Mouse (Mus musculus) MEL (cell line): ENCODE measurements around the gene 1700092M07Rik. TPM values are rescaled to one million over a fixed set of nuclear protein-coding genes. Genes with fewer than 3 reads are reported as not detected.
A peak's percentile ranks its signal among the peaks of the same experiment; 100 is the strongest.

ENCODE experiments used
- DNase-seq: peaks from one replicate; pipeline ENCODE4 v3.0.0; 2011; ENCODE audit warnings: low read depth, low spot score
- H3K27ac ChIP-seq: 2 replicates; pipeline ENCODE4 v1.5.1; 2012; ENCODE audit warnings: low read depth, mild to moderate bottlenecking, control low read depth, low read length, moderate library complexity; ENCODE audit not compliant: control insufficient read depth
- H3K27me3 ChIP-seq, 2 experiments: fragments of 150-350 bp in 1 of 2; sonication (generic) in 1 of 2; 2 replicates each; pipeline ENCODE4 v1.6.1; 2012; ENCODE audit warnings: low read length in 2 of 2, mild to moderate bottlenecking in 2 of 2, improper control_type of control experiment in 1 of 2, moderate library complexity in 1 of 2; ENCODE audit not compliant: insufficient read depth in 2 of 2, control insufficient read depth in 1 of 2
- H3K36me3 ChIP-seq, 2 experiments: 2 replicates each; pipeline ENCODE4 v1.6.1; 2012 to 2014; ENCODE audit warnings: low read length in 2 of 2, improper control_type of control experiment in 1 of 2, inconsistent platforms in 1 of 2, mild to moderate bottlenecking in 1 of 2; ENCODE audit not compliant: insufficient read depth in 2 of 2, control insufficient read depth in 1 of 2
- H3K4me1 ChIP-seq, 2 experiments: fragments of 150-350 bp in 1 of 2; sonication (generic) in 1 of 2; 2 replicates each; pipeline ENCODE4 v1.6.1; 2012; ENCODE audit warnings: low read length in 2 of 2, improper control_type of control experiment in 1 of 2, mild to moderate bottlenecking in 1 of 2; ENCODE audit not compliant: insufficient read depth in 2 of 2, control insufficient read depth in 1 of 2
- H3K4me3 ChIP-seq, 2 experiments: fragments of 150-350 bp in 1 of 2; sonication (generic) in 1 of 2; 2 replicates each; pipeline ENCODE4 v1.5.1; 2012; ENCODE audit warnings: low read depth in 2 of 2, low read length in 2 of 2, mild to moderate bottlenecking in 2 of 2, moderate library complexity in 2 of 2, control low read depth in 1 of 2, improper control_type of control experiment in 1 of 2; ENCODE audit not compliant: control insufficient read depth in 1 of 2, insufficient read depth in 1 of 2
- H3K79me2 ChIP-seq: 2 replicates; pipeline ENCODE4 v1.6.1; 2012; ENCODE audit warnings: mild to moderate bottlenecking, low read length, moderate library complexity; ENCODE audit not compliant: control insufficient read depth, poor library complexity, insufficient read depth
- H3K9ac ChIP-seq: 2 replicates; pipeline ENCODE4 v1.6.1; 2012; ENCODE audit warnings: low read depth, mild to moderate bottlenecking, control low read depth, low read length, moderate library complexity; ENCODE audit not compliant: control insufficient read depth, poor library complexity, severe bottlenecking
- H3K9me3 ChIP-seq: fragments of 150-350 bp; sonication (generic); replicated peaks from 2 replicates; pipeline ENCODE4 v1.6.1; 2012; ENCODE audit warnings: mild to moderate bottlenecking, low read length, improper control_type of control experiment, moderate library complexity; ENCODE audit not compliant: insufficient read depth
- BHLHE40 ChIP-seq: IDR thresholded peaks from 2 replicates; pipeline ENCODE4 v1.6.1; 2012; ENCODE audit warnings: low read depth, mild to moderate bottlenecking, inconsistent platforms, low read length, improper control_type of control experiment, borderline replicate concordance
- CHD1 ChIP-seq: IDR thresholded peaks from 2 replicates; pipeline ENCODE4 v1.6.1; 2012; ENCODE audit warnings: low read depth, mild to moderate bottlenecking, inconsistent platforms, low read length, improper control_type of control experiment
- CHD2 ChIP-seq: IDR thresholded peaks from 2 replicates; pipeline ENCODE4 v1.6.1; 2011; ENCODE audit warnings: low read length, improper control_type of control experiment
- CTCF ChIP-seq, 3 experiments: IDR thresholded peaks in 2 of 3; conservative IDR thresholded peaks in 1 of 3; 2 replicates each; pipeline ENCODE4 v1.5.1; 2011 to 2012; ENCODE audit warnings: low read length in 3 of 3, low read depth in 2 of 3, mild to moderate bottlenecking in 2 of 3, improper control_type of control experiment in 1 of 3, inconsistent platforms in 1 of 3, mixed read lengths in 1 of 3, moderate library complexity in 1 of 3; ENCODE audit not compliant: control insufficient read depth in 1 of 3, insufficient read depth in 1 of 3, poor library complexity in 1 of 3, severe bottlenecking in 1 of 3
- E2F4 ChIP-seq: IDR thresholded peaks from 2 replicates; pipeline ENCODE4 v1.6.1; 2011; ENCODE audit warnings: low read depth, low read length, improper control_type of control experiment, borderline replicate concordance
- EP300 ChIP-seq, 2 experiments: IDR thresholded peaks; 2 replicates each; pipeline ENCODE4 v1.6.1; 2011; ENCODE audit warnings: improper control_type of control experiment in 2 of 2, low read length in 2 of 2, low read depth in 1 of 2, mild to moderate bottlenecking in 1 of 2
- GABPA ChIP-seq: IDR thresholded peaks from 2 replicates; pipeline ENCODE4 v1.6.1; 2012; ENCODE audit warnings: low read depth, mild to moderate bottlenecking, inconsistent platforms, low read length, improper control_type of control experiment, moderate library complexity
- GATA1 ChIP-seq: IDR thresholded peaks from 2 replicates; pipeline ENCODE4 v1.6.1; 2011; ENCODE audit warnings: low read depth, low read length, improper control_type of control experiment
- HCFC1 ChIP-seq: IDR thresholded peaks from 2 replicates; pipeline ENCODE4 v1.6.1; 2012; ENCODE audit warnings: low read depth, mild to moderate bottlenecking, inconsistent platforms, low read length, improper control_type of control experiment, moderate library complexity
- JUND ChIP-seq: IDR thresholded peaks from 2 replicates; pipeline ENCODE4 v1.6.1; 2011; ENCODE audit warnings: low read depth, mild to moderate bottlenecking, improper control_type of control experiment, low read length
- MAX ChIP-seq: IDR thresholded peaks from 2 replicates; pipeline ENCODE4 v1.6.1; 2011; ENCODE audit warnings: low read length, improper control_type of control experiment
- NRF1 ChIP-seq: IDR thresholded peaks from 2 replicates; pipeline ENCODE4 v1.6.1; 2014; ENCODE audit warnings: low read depth, mild to moderate bottlenecking, inconsistent platforms, low read length, improper control_type of control experiment, moderate library complexity; ENCODE audit not compliant: poor library complexity, insufficient read depth, severe bottlenecking
- POLR2A ChIP-seq, 2 experiments: IDR thresholded peaks; 2 replicates each; pipeline ENCODE4 v1.6.1; 2011 to 2012; ENCODE audit warnings: low read length in 2 of 2, mild to moderate bottlenecking in 2 of 2, control low read depth in 1 of 2, improper control_type of control experiment in 1 of 2, low read depth in 1 of 2, moderate library complexity in 1 of 2; ENCODE audit not compliant: control insufficient read depth in 1 of 2, insufficient read depth in 1 of 2, poor library complexity in 1 of 2
- POLR2AphosphoS2 ChIP-seq: IDR thresholded peaks from 2 replicates; pipeline ENCODE4 v1.6.1; 2011; ENCODE audit warnings: low read length, improper control_type of control experiment
- RAD21 ChIP-seq: IDR thresholded peaks from 2 replicates; pipeline ENCODE4 v1.6.1; 2011; ENCODE audit warnings: mild to moderate bottlenecking, low read depth, low read length, improper control_type of control experiment
- SIN3A ChIP-seq: IDR thresholded peaks from 2 replicates; pipeline ENCODE4 v1.6.1; 2012; ENCODE audit warnings: low read length, improper control_type of control experiment, inconsistent platforms
- SMC3 ChIP-seq: IDR thresholded peaks from 2 replicates; pipeline ENCODE4 v1.6.1; 2011; ENCODE audit warnings: low read depth, low read length, improper control_type of control experiment
- TAL1 ChIP-seq: IDR thresholded peaks from 2 replicates; pipeline ENCODE4 v1.6.1; 2012; ENCODE audit warnings: mild to moderate bottlenecking, inconsistent platforms, low read length, moderate library complexity, mixed read lengths
- TBP ChIP-seq: IDR thresholded peaks from 2 replicates; pipeline ENCODE4 v1.8.0; 2011; ENCODE audit warnings: low read depth, low read length, improper control_type of control experiment
- TCF12 ChIP-seq: IDR thresholded peaks from 2 replicates; pipeline ENCODE4 v1.6.1; 2014; ENCODE audit warnings: low read depth, mild to moderate bottlenecking, inconsistent platforms, low read length, improper control_type of control experiment, moderate library complexity
- UBTF ChIP-seq: IDR thresholded peaks from 2 replicates; pipeline ENCODE4 v1.6.1; 2012; ENCODE audit warnings: low read depth, mild to moderate bottlenecking, inconsistent platforms, low read length, improper control_type of control experiment, moderate library complexity, borderline replicate concordance; ENCODE audit not compliant: insufficient read depth
- USF2 ChIP-seq, 2 experiments: IDR thresholded peaks; 2 replicates each; pipeline ENCODE4 v1.6.1; 2011 to 2012; ENCODE audit warnings: improper control_type of control experiment in 2 of 2, low read length in 2 of 2, borderline replicate concordance in 1 of 2, inconsistent platforms in 1 of 2, low read depth in 1 of 2, mild to moderate bottlenecking in 1 of 2; ENCODE audit not compliant: insufficient read depth in 1 of 2
- ZC3H11A ChIP-seq: IDR thresholded peaks from 2 replicates; pipeline ENCODE4 v1.6.1; 2012; ENCODE audit warnings: low read depth, mild to moderate bottlenecking, inconsistent platforms, low read length, improper control_type of control experiment
- ZKSCAN1 ChIP-seq: IDR thresholded peaks from 2 replicates; pipeline ENCODE4 v1.6.1; 2012; ENCODE audit warnings: low read depth, mild to moderate bottlenecking, inconsistent platforms, low read length, improper control_type of control experiment, moderate library complexity
- polyA plus RNA-seq, 2 experiments: library from polyadenylated mRNA; stranded (reverse) in 1 of 2; unstranded in 1 of 2; fragments of >175 nt in 1 of 2; fragments of >200 nt in 1 of 2; gene quantifications; 2 replicates each; pipeline versions ENCODE4 v1.2.1 to v1.2.4; 2012; ENCODE audit warnings: low replicate concordance in 2 of 2, low read depth in 1 of 2; ENCODE audit not compliant: insufficient read length in 2 of 2, insufficient read depth in 1 of 2, missing spikeins in 1 of 2
- total RNA-seq: library from RNA; depleted of rRNA; stranded (reverse); fragments of 300-350 nt; gene quantifications from 2 replicates; pipeline ENCODE4 v1.2.3, GENCODE M21; 2012

Gene 1700092M07Rik
- total and polyA plus RNA-seq, 3 experiments = 3.3 to 4.3 TPM; not detected in 1

DNA sequence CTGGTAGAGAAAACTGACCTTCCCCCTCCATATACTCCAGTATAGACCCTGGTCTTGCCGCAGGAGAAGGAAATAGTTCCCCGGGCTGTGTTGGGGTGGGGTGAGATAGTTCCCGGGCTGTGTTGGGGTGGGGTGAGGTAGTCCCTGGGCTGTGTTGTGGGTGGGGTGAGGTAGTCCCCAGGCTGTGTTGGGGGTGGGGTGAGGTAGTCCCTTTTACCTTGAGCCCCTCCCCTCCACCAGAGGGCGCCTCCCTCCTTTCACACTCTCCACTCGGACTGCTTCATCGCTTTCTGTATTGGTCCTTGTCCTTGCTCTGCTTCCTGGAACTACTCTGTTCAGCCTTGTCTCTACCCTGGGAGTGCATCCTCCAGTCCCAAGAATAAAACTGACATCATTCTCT, 45.2 kb upstream of the 1700092M07Rik start:
- H3K4me1 ChIP-seq = no peaks in the 10 kb centered on the region
- H3K27me3 ChIP-seq = peaks cover 0 to 1% of the 10 kb centered on the region in 2 experiments; a peak in 1 of 4 replicates
- peak; percentile 41 to 76 (median 52) for TF ChIP-seq CTCF (IDR thresholded peaks at IDR 0.05 in 2 of 3, conservative IDR thresholded peaks at IDR 0.05 in 1 of 3; ENCODE audit: control insufficient read depth in 1 of 3, insufficient read depth in 1 of 3, low read depth in 2 of 3, low read length in 3 of 3, poor library complexity in 1 of 3, severe bottlenecking in 1 of 3)
- no peak for TF ChIP-seq MAX
- TF ChIP-seq ZC3H11A = no peak
- no peak for TF ChIP-seq GATA1
- TF ChIP-seq RAD21 = peak; percentile 29
- no peak for TF ChIP-seq SIN3A
- TF ChIP-seq CHD2 = no peak
- peak; percentile 31 for TF ChIP-seq SMC3
- no peak overlapping the region for H3K9ac ChIP-seq
- H3K27ac ChIP-seq = no peak overlapping the region
- no peaks in the 10 kb centered on the region for H3K36me3 ChIP-seq
- H3K4me3 ChIP-seq = no peak overlapping the region
- H3K9me3 ChIP-seq = no peaks in the 10 kb centered on the region
- no peaks in the 10 kb centered on the region for H3K79me2 ChIP-seq
- peak; percentile 44 for DNase-seq

DNA sequence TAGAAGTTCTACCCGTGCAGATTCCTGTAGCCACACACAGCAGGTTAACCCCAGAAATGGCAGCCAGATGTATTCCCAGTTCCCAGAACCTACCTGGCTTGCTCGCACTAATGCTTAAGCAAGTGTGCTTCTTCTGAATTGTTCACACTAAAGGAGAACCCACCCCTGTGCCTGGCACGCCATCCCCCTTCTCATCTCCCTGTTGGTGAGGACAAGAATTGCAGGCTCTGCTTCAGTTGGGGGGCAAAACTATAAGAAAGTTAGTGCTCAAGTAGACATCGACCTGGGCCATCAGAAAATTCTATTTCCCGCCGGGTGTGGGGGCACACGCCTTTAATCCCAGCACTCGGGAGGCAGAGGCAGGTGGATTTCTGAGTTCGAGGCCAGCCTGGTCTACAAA, 40.9 kb upstream of the 1700092M07Rik start:
- no peaks in the 10 kb centered on the region for H3K27me3 ChIP-seq
- H3K36me3 ChIP-seq = no peaks in the 10 kb centered on the region
- no peak overlapping the region for H3K27ac ChIP-seq
- H3K79me2 ChIP-seq = no peaks in the 10 kb centered on the region
- no peaks in the 10 kb centered on the region for H3K9me3 ChIP-seq
- TF ChIP-seq CTCF (IDR thresholded peaks at IDR 0.05 in 2 of 3, conservative IDR thresholded peaks at IDR 0.05 in 1 of 3; ENCODE audit: control insufficient read depth in 1 of 3, insufficient read depth in 1 of 3, low read depth in 2 of 3, low read length in 3 of 3, poor library complexity in 1 of 3, severe bottlenecking in 1 of 3) (peak in 2 of 3 experiments; percentile 10 to 26; a peak in 2 of 6 replicates), HCFC1 (no peak), RAD21 (no peak), POLR2A (IDR thresholded peaks at IDR 0.05; ENCODE audit: control insufficient read depth in 1 of 2, insufficient read depth in 1 of 2, low read depth in 1 of 2, low read length in 2 of 2, poor library complexity in 1 of 2) (no peak), TCF12 (no peak), SIN3A (no peak), E2F4 (no peak), UBTF (no peak), NRF1 (no peak)
- H3K9ac ChIP-seq = no peak overlapping the region
- no peak overlapping the region for H3K4me3 ChIP-seq
- DNase-seq = no peak
- no peaks in the 10 kb centered on the region for H3K4me1 ChIP-seq

DNA sequence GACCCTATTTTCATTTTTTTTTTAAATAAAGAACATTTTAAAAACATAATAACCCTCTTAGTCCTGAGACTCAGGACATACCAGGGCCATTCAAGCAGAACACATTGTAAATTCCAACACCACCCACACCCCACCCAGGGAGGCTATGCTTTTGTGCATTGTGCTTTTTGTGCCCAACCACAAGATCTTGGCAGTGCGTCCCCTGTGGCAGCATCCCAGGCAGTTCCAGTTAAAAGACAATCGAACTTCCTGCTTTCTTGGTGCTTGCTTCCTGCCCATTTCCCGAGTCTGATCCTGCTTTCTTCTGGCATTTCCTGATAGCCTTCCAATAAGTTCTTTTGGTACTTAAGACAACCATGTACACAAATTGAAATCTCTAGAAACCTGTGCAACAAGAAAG, 38.1 kb upstream of the 1700092M07Rik start:
- no peak overlapping the region for H3K9ac ChIP-seq
- no peak for TF ChIP-seq GATA1
- TF ChIP-seq POLR2AphosphoS2 = no peak
- no peak for TF ChIP-seq HCFC1
- TF ChIP-seq JUND = no peak
- TF ChIP-seq TCF12 = no peak
- TF ChIP-seq USF2 (IDR thresholded peaks at IDR 0.05; ENCODE audit: borderline replicate concordance in 1 of 2, insufficient read depth in 1 of 2, low read depth in 1 of 2, low read length in 2 of 2) = no peak
- TF ChIP-seq BHLHE40 = no peak
- TF ChIP-seq CTCF (IDR thresholded peaks at IDR 0.05 in 2 of 3, conservative IDR thresholded peaks at IDR 0.05 in 1 of 3; ENCODE audit: control insufficient read depth in 1 of 3, insufficient read depth in 1 of 3, low read depth in 2 of 3, low read length in 3 of 3, poor library complexity in 1 of 3, severe bottlenecking in 1 of 3) = no peak
- TF ChIP-seq POLR2A (IDR thresholded peaks at IDR 0.05; ENCODE audit: control insufficient read depth in 1 of 2, insufficient read depth in 1 of 2, low read depth in 1 of 2, low read length in 2 of 2, poor library complexity in 1 of 2) = no peak
- no peak for TF ChIP-seq GABPA
- no peak for TF ChIP-seq CHD1
- no peak for TF ChIP-seq TBP
- TF ChIP-seq TAL1 = no peak
- TF ChIP-seq ZKSCAN1 = no peak
- TF ChIP-seq SMC3 = no peak
- TF ChIP-seq EP300 (IDR thresholded peaks at IDR 0.05; ENCODE audit: low read depth in 1 of 2, low read length in 2 of 2) = no peak
- H3K79me2 ChIP-seq = no peaks in the 10 kb centered on the region
- no peak overlapping the region for H3K27ac ChIP-seq
- no peaks in the 10 kb centered on the region for H3K9me3 ChIP-seq
- no peak overlapping the region for H3K4me3 ChIP-seq
- DNase-seq = no peak
- peaks cover 0 to 1% of the 10 kb centered on the region in 2 experiments; a peak in 3 of 4 replicates for H3K36me3 ChIP-seq
- H3K27me3 ChIP-seq = no peaks in the 10 kb centered on the region
- H3K4me1 ChIP-seq = no peaks in the 10 kb centered on the region
